Mouse (Mus musculus): ENCODE measurements around the gene Kdm2b. TPM values are rescaled to one million over a fixed set of nuclear protein-coding genes. Genes with fewer than 3 reads are reported as not detected.

The Kdm2b gene
- polyA plus RNA-seq, 1 experiment from 2014 or later = 26.5 TPM

DNA sequence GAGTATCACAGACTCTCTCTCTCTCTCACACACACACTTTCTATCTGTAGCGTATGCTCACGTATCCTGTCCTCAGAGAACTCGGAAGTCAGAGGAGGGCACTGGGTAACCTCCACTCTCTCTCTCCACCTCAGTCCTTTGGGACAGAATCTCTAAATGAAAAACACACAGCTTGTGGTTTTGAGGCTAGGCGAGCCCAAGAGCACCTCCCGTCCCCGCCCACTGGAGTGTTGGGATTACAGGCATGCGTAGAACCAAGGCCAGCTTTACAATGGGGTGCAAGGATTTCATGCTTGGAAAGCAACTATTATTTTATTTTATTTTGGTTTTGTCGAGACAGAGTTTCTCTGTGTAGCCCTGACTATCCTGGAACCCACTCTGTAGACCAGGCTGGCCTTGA, 67.7 kb downstream of the Kdm2b start:
- H3K4me1 ChIP-seq (ENCODE audit: control insufficient read depth, insufficient read depth, low read length) = peaks cover 9% of the 10 kb centered on the region; the same call in 1 of the 2 replicates
- no peaks in the 10 kb centered on the region for H3K9me3 ChIP-seq (replicated peaks; ENCODE audit: control insufficient read depth, low read length)
- no peak overlapping the region for H3K27ac ChIP-seq (ENCODE audit: low read depth, low read length)
- no peak overlapping the region for H3K9ac ChIP-seq (ENCODE audit: low read depth, low read length)
- H3K4me3 ChIP-seq (ENCODE audit: low read depth, low read length) = no peak overlapping the region
- H3K4me2 ChIP-seq = no peak overlapping the region
- no peaks in the 10 kb centered on the region; the same call in 1 of the 2 replicates for H3K36me3 ChIP-seq (ENCODE audit: control insufficient read depth, insufficient read depth, low read length)
- H3K27me3 ChIP-seq (ENCODE audit: control insufficient read depth, insufficient read depth, low read length) = no peaks in the 10 kb centered on the region
- no peak for ATAC-seq (replicated peaks; ENCODE audit: insufficient number of reproducible peaks, low FRiP score, low TSS enrichment)
- WGBS (ENCODE audit: insufficient replicate concordance) = 88% methylated on average over 8 of the region's 8 CpGs

DNA sequence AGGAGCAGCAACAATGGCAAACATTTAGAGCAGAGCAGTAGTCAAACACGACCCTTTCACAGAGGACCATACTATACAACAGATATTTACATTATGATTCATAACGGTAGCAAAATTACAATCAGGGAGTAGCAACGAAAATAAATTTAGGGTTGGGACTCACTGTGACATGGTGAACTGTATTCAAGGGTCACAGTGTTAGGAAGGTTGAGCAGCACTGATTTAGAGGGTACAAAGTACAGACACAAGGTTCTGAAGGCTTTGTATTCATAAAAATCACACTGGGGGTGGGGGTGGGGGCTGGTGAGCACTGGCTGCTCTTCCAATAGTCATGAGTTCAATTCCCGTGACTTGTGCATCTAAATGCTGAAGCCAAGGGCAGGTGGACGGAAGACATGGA, 69.1 kb downstream of the Kdm2b start:
- no peak overlapping the region for H3K4me3 ChIP-seq (ENCODE audit: low read depth, low read length)
- H3K27me3 ChIP-seq (ENCODE audit: control insufficient read depth, insufficient read depth, low read length) = no peaks in the 10 kb centered on the region
- H3K27ac ChIP-seq (ENCODE audit: low read depth, low read length) = no peak overlapping the region
- no peak for ATAC-seq (replicated peaks; ENCODE audit: insufficient number of reproducible peaks, low FRiP score, low TSS enrichment)
- H3K36me3 ChIP-seq (ENCODE audit: control insufficient read depth, insufficient read depth, low read length) = no peaks in the 10 kb centered on the region; the same call in 1 of the 2 replicates
- no peak overlapping the region for H3K4me2 ChIP-seq
- WGBS (ENCODE audit: insufficient replicate concordance) = 87% methylated on average over 5 of the region's 5 CpGs
- no peaks in the 10 kb centered on the region for H3K4me1 ChIP-seq (ENCODE audit: control insufficient read depth, insufficient read depth, low read length)
- H3K9me3 ChIP-seq (replicated peaks; ENCODE audit: control insufficient read depth, low read length) = no peaks in the 10 kb centered on the region
- H3K9ac ChIP-seq (ENCODE audit: low read depth, low read length) = no peak overlapping the region

DNA sequence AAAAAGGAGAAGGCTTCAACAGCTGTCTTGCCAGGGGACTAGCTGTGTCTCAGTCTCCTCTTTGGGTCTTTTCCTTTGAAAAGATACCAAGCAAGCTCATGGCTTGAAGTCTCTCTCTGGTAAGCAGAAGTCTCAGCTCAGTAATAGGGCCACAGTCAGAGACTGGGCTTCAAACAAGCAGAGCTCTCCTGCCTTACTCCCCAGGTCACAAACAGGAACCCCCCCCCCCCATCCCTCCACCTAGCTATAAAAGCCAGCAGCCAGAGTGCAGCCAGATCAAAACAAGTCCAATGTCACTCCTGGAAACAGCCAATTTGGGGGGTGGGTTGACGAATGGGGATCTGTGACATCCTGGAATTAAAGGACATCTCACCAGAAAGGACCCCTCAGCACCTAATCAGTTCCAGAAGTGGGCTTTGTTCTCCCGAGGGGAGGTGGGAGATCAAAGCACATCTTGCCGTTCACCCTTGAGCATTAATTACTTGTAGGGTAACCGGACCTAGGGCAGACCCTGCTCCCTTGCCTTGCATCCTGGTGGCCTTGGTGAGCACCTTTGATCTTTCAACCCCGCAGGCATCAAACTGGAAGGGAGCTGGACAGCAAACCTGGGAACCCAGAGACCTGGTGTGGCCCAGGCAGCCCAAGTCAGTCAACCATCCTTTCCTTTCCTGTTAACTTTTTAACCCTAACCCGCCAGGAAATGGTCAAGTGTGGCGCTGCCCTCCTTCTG, 71.5 kb downstream of the Kdm2b start:
- Histone ChIP-seq H3K36me3 (ENCODE audit: control insufficient read depth, insufficient read depth, low read length) (no peaks in the 10 kb centered on the region; the same call in 1 of the 2 replicates), H3K27ac (ENCODE audit: low read depth, low read length) (no peak overlapping the region), H3K4me3 (ENCODE audit: low read depth, low read length) (no peak overlapping the region), H3K4me2 (no peak overlapping the region), H3K27me3 (ENCODE audit: control insufficient read depth, insufficient read depth, low read length) (no peaks in the 10 kb centered on the region), H3K9ac (ENCODE audit: low read depth, low read length) (no peak overlapping the region), H3K4me1 (ENCODE audit: control insufficient read depth, insufficient read depth, low read length) (no peaks in the 10 kb centered on the region), H3K9me3 (replicated peaks; ENCODE audit: control insufficient read depth, low read length) (no peaks in the 10 kb centered on the region)
- WGBS (ENCODE audit: insufficient replicate concordance) = 63% methylated on average over 7 of the region's 7 CpGs
- no peak for ATAC-seq (replicated peaks; ENCODE audit: insufficient number of reproducible peaks, low FRiP score, low TSS enrichment)

DNA sequence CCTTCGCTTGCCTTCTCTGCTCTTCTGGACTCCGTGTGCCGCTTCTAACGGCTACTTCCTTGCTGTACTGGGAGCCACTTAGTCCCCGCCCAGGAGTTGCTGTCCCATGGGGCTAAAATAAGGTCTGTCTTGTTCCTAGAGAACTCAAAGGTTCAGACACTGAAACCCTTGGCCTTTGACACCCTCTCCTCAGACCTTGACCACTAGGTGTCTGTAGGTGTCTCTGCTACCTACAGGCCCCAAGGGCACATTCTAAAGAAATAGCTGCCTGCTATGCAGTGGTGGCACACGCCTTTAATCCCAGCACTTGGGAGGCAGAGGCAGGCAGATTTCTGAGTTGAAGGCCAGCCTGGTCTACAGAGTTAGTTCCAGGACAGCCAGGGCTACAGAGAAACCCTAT, 73.5 kb downstream of the Kdm2b start:
- Histone ChIP-seq H3K9ac (ENCODE audit: low read depth, low read length) (no peak overlapping the region), H3K27ac (ENCODE audit: low read depth, low read length) (no peak overlapping the region), H3K4me3 (ENCODE audit: low read depth, low read length) (no peak overlapping the region), H3K9me3 (replicated peaks; ENCODE audit: control insufficient read depth, low read length) (no peaks in the 10 kb centered on the region), H3K36me3 (ENCODE audit: control insufficient read depth, insufficient read depth, low read length) (no peaks in the 10 kb centered on the region; the same call in 1 of the 2 replicates), H3K4me1 (ENCODE audit: control insufficient read depth, insufficient read depth, low read length) (no peaks in the 10 kb centered on the region), H3K4me2 (no peak overlapping the region), H3K27me3 (ENCODE audit: control insufficient read depth, insufficient read depth, low read length) (no peaks in the 10 kb centered on the region)
- no peak for ATAC-seq (replicated peaks; ENCODE audit: insufficient number of reproducible peaks, low FRiP score, low TSS enrichment)
- 88% methylated on average over 6 of the region's 6 CpGs for WGBS (ENCODE audit: insufficient replicate concordance)

DNA sequence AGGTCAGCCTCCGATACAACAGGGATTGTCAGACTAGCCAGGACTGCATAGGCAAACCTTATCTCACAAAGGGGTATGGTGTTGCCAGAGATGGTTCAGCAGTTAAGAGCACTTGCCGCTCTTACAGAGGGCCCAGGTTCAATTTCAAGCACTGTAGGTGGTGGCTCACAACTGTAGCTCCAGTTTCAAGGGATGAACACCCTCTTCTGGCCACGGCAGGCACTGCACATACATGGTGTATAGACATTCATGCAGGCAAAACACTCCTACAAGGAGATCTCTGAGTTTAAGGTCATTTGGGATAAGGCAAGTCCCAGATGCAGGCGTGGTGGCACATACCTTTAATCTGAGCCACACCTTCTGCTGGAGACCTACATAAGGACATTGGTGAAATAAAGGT, 76.8 kb downstream of the Kdm2b start:
- Histone ChIP-seq H3K27ac (ENCODE audit: low read depth, low read length) (no peak overlapping the region), H3K9ac (ENCODE audit: low read depth, low read length) (no peak overlapping the region), H3K4me3 (ENCODE audit: low read depth, low read length) (no peak overlapping the region), H3K4me1 (ENCODE audit: control insufficient read depth, insufficient read depth, low read length) (no peaks in the 10 kb centered on the region), H3K27me3 (ENCODE audit: control insufficient read depth, insufficient read depth, low read length) (no peaks in the 10 kb centered on the region), H3K4me2 (no peak overlapping the region), H3K9me3 (replicated peaks; ENCODE audit: control insufficient read depth, low read length) (no peaks in the 10 kb centered on the region), H3K36me3 (ENCODE audit: control insufficient read depth, insufficient read depth, low read length) (no peaks in the 10 kb centered on the region; the same call in 1 of the 2 replicates)
- WGBS (ENCODE audit: insufficient replicate concordance) = 89% methylated on average over 4 of the region's 4 CpGs
- ATAC-seq (replicated peaks; ENCODE audit: insufficient number of reproducible peaks, low FRiP score, low TSS enrichment) = no peak

DNA sequence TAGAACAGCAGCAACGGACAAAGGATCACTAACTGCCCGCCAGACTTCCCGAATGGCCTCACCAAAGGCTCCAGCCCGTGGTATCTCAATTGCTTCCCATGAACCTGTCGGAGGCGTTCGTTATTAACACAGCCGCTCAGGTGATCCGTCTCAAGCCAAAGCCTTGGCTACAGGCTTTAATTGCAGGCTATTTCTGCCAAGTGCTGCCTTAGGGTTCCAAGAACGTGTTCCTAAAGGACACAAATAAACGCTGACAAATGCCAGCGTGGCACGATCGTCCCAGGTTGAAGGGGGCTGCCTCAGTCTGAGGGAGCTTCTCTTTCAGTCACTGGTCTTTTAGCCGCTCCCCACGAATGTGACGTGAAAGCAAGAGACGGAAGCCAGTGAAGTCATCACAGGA, 80.1 kb downstream of the Kdm2b start:
- no peak for ATAC-seq (replicated peaks; ENCODE audit: insufficient number of reproducible peaks, low FRiP score, low TSS enrichment)
- H3K36me3 ChIP-seq (ENCODE audit: control insufficient read depth, insufficient read depth, low read length) = no peaks in the 10 kb centered on the region
- no peak overlapping the region for H3K4me2 ChIP-seq
- no peaks in the 10 kb centered on the region for H3K4me1 ChIP-seq (ENCODE audit: control insufficient read depth, insufficient read depth, low read length)
- H3K9ac ChIP-seq (ENCODE audit: low read depth, low read length) = no peak overlapping the region
- H3K27me3 ChIP-seq (ENCODE audit: control insufficient read depth, insufficient read depth, low read length) = no peaks in the 10 kb centered on the region
- H3K9me3 ChIP-seq (replicated peaks; ENCODE audit: control insufficient read depth, low read length) = no peaks in the 10 kb centered on the region
- WGBS (ENCODE audit: insufficient replicate concordance) = 82% methylated on average over 18 of the region's 18 CpGs
- H3K4me3 ChIP-seq (ENCODE audit: low read depth, low read length) = no peak overlapping the region
- no peak overlapping the region for H3K27ac ChIP-seq (ENCODE audit: low read depth, low read length)

DNA sequence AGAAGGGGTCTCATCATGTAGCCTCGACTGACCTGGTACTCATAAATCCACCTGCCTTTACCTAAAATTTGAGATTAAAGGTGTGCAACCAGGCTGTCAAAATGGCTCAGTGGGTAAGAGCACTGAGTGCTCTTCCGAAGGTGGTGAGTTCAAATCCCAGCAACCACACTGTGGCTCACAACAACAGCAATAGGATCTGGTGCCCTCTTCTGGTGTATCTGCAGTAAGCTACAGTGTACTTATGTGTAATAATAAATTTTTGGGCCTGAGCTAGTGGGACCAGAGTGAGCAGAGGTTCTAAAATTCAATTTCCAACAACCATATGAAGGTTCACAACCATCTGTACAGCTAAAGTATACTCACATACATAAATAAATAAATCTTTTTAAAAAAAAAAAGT, 81.6 kb downstream of the Kdm2b start:
- 80% methylated on average over 2 of the region's 2 CpGs for WGBS (ENCODE audit: insufficient replicate concordance)
- Histone ChIP-seq H3K4me2 (no peak overlapping the region), H3K9me3 (replicated peaks; ENCODE audit: control insufficient read depth, low read length) (no peaks in the 10 kb centered on the region), H3K9ac (ENCODE audit: low read depth, low read length) (no peak overlapping the region), H3K4me3 (ENCODE audit: low read depth, low read length) (no peak overlapping the region), H3K27ac (ENCODE audit: low read depth, low read length) (no peak overlapping the region), H3K4me1 (ENCODE audit: control insufficient read depth, insufficient read depth, low read length) (no peaks in the 10 kb centered on the region), H3K36me3 (ENCODE audit: control insufficient read depth, insufficient read depth, low read length) (no peaks in the 10 kb centered on the region), H3K27me3 (ENCODE audit: control insufficient read depth, insufficient read depth, low read length) (no peaks in the 10 kb centered on the region)
- ATAC-seq (replicated peaks; ENCODE audit: insufficient number of reproducible peaks, low FRiP score, low TSS enrichment) = no peak

DNA sequence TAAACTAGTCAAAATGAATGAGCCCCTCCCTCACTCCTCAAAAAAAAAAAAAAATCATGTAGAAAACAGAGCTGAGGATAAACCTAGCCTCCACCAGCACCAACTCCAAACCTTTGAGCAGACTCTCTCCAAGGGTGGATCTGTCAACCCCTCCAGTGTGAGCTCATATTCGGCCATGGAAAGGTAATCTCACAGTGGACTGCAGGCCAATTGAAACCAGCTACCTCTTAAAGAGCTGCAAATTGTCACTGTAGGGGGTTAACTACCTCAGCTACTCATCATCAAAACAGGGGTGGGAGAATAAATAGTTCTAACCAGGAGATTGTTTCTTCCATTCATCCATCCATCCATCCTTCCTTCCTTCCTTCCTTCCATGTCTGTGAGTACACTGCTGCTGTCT, 82.4 kb downstream of the Kdm2b start:
- 93% methylated on average over 1 of the region's 1 CpGs for WGBS (ENCODE audit: insufficient replicate concordance)
- Histone ChIP-seq H3K9me3 (replicated peaks; ENCODE audit: control insufficient read depth, low read length) (no peaks in the 10 kb centered on the region), H3K4me3 (ENCODE audit: low read depth, low read length) (no peak overlapping the region), H3K4me2 (no peak overlapping the region), H3K36me3 (ENCODE audit: control insufficient read depth, insufficient read depth, low read length) (no peaks in the 10 kb centered on the region), H3K27me3 (ENCODE audit: control insufficient read depth, insufficient read depth, low read length) (no peaks in the 10 kb centered on the region), H3K4me1 (ENCODE audit: control insufficient read depth, insufficient read depth, low read length) (no peaks in the 10 kb centered on the region), H3K9ac (ENCODE audit: low read depth, low read length) (no peak overlapping the region), H3K27ac (ENCODE audit: low read depth, low read length) (no peak overlapping the region)
- no peak for ATAC-seq (replicated peaks; ENCODE audit: insufficient number of reproducible peaks, low FRiP score, low TSS enrichment)

DNA sequence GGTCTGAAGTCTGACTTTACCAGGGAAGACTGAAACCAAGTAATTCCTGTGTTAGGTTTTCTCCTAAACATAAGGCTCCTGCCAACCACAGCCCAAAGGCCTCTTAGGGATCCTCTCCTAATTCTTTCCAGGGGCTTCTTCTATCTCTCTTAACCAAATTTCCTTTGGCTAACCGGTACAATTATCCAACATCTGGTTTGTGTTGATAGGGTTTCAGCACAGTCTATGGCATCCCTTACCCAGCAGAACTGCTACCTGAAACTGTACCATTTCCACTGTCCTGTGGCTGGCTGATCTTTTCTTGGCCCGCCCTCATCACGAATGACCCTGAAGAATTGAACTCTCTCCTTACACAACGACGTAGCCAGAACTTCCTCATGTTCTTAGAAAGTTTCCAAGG, 86.5 kb downstream of the Kdm2b start:
- ATAC-seq (replicated peaks; ENCODE audit: insufficient number of reproducible peaks, low FRiP score, low TSS enrichment) = no peak
- Histone ChIP-seq H3K4me3 (ENCODE audit: low read depth, low read length) (no peak overlapping the region), H3K4me1 (ENCODE audit: control insufficient read depth, insufficient read depth, low read length) (0 out of 2 replicates have a peak, but pooled peaks cover 5% of the 10 kb centered on the region), H3K4me2 (no peak overlapping the region), H3K9me3 (replicated peaks; ENCODE audit: control insufficient read depth, low read length) (no peaks in the 10 kb centered on the region), H3K27me3 (ENCODE audit: control insufficient read depth, insufficient read depth, low read length) (no peaks in the 10 kb centered on the region), H3K36me3 (ENCODE audit: control insufficient read depth, insufficient read depth, low read length) (no peaks in the 10 kb centered on the region), H3K27ac (ENCODE audit: low read depth, low read length) (no peak overlapping the region), H3K9ac (ENCODE audit: low read depth, low read length) (no peak overlapping the region)
- 75% methylated on average over 5 of the region's 5 CpGs for WGBS (ENCODE audit: insufficient replicate concordance)

Measured in heart, embryonic 11.5 days (tissue).